Mouse (Mus musculus) myocyte (in vitro differentiated cells): ENCODE results near the gene Coq8a. TPM values are rescaled to one million over a fixed set of nuclear protein-coding genes. Genes with fewer than 3 reads are reported as not detected.

Source experiments
- H3K27me3 ChIP-seq: one replicate; pipeline ENCODE4 v1.6.1; 2011; ENCODE audit not compliant: control insufficient read depth, insufficient read depth, insufficient read length
- H3K36me3 ChIP-seq: one replicate; pipeline ENCODE4 v1.6.1; 2011; ENCODE audit not compliant: control insufficient read depth, insufficient read depth
- H3K4me2 ChIP-seq: one replicate; pipeline ENCODE4 v1.6.1; 2011; ENCODE audit warnings: low read depth, control low read depth
- H3K4me3 ChIP-seq: one replicate; pipeline ENCODE4 v1.5.1; 2011; ENCODE audit warnings: mild to moderate bottlenecking, control low read depth, moderate library complexity
- H3K79me2 ChIP-seq: one replicate; pipeline ENCODE4 v1.6.1; 2011; ENCODE audit not compliant: control insufficient read depth, insufficient read depth
- H3ac ChIP-seq: one replicate; pipeline ENCODE4 v1.6.1; 2011; ENCODE audit not compliant: control insufficient read depth, insufficient read length
- CEBPB ChIP-seq: IDR thresholded peaks from 2 replicates; pipeline ENCODE4 v1.6.1; 2011; ENCODE audit warnings: mild to moderate bottlenecking, moderate library complexity; ENCODE audit not compliant: poor library complexity, insufficient read depth, severe bottlenecking
- E2F4 ChIP-seq: IDR thresholded peaks from one replicate; pipeline ENCODE4 v1.6.1; 2011; ENCODE audit warnings: mild to moderate bottlenecking, control low read depth, moderate library complexity; ENCODE audit not compliant: insufficient read depth
- MAX ChIP-seq: IDR thresholded peaks from one replicate; pipeline ENCODE4 v1.6.1; 2011; ENCODE audit warnings: low read depth, mild to moderate bottlenecking, control low read depth
- MYOD1 ChIP-seq, 3 experiments: IDR thresholded peaks; one replicate each; pipeline ENCODE4 v1.6.1; 2011; ENCODE audit warnings: control low read depth in 2 of 3, low read depth in 2 of 3, mild to moderate bottlenecking in 2 of 3, moderate library complexity in 1 of 3; ENCODE audit not compliant: insufficient read length in 2 of 3, control insufficient read depth in 1 of 3
- MYOG ChIP-seq, 3 experiments: IDR thresholded peaks; one replicate each; pipeline ENCODE4 v1.6.1; 2011; ENCODE audit warnings: control low read depth in 2 of 3, low read depth in 2 of 3, mild to moderate bottlenecking in 2 of 3; ENCODE audit not compliant: insufficient read length in 2 of 3, control insufficient read depth in 1 of 3, insufficient read depth in 1 of 3
- POLR2A ChIP-seq: IDR thresholded peaks from one replicate; pipeline ENCODE4 v1.6.1; 2011; ENCODE audit warnings: low read depth, mild to moderate bottlenecking, control low read depth, moderate library complexity; ENCODE audit not compliant: insufficient read length
- POLR2AphosphoS2 ChIP-seq: IDR thresholded peaks from one replicate; pipeline ENCODE4 v1.6.1; 2011; ENCODE audit warnings: low read depth, control low read depth; ENCODE audit not compliant: insufficient read length
- REST ChIP-seq: IDR thresholded peaks from one replicate; pipeline ENCODE4 v1.6.1; 2011; ENCODE audit warnings: mild to moderate bottlenecking, control low read depth, moderate library complexity; ENCODE audit not compliant: insufficient read depth, insufficient read length
- SRF ChIP-seq: IDR thresholded peaks from one replicate; pipeline ENCODE4 v1.6.1; 2011; ENCODE audit warnings: low read depth; ENCODE audit not compliant: control insufficient read depth, insufficient read length
- TCF12 ChIP-seq: IDR thresholded peaks from one replicate; pipeline ENCODE4 v1.6.1; 2011; ENCODE audit warnings: mild to moderate bottlenecking, control low read depth; ENCODE audit not compliant: poor library complexity, insufficient read depth, severe bottlenecking
- TCF3 ChIP-seq: IDR thresholded peaks from one replicate; pipeline ENCODE4 v1.6.1; 2011; ENCODE audit warnings: low read depth, control low read depth; ENCODE audit not compliant: insufficient read length
- USF1 ChIP-seq: IDR thresholded peaks from one replicate; pipeline ENCODE4 v1.6.1; 2011; ENCODE audit warnings: low read depth, mild to moderate bottlenecking, control low read depth, moderate library complexity
- polyA plus RNA-seq: library from polyadenylated mRNA; unstranded; fragments of >200 nt; fragmentation: generic; extraction: Trizol; gene quantifications from one replicate; pipeline ENCODE4 v1.2.1, GENCODE M21; 2012; ENCODE audit warnings: missing spikeins

Coq8a gene
- polyA plus RNA-seq, 1 experiment: 79.8 TPM

GRCm38 (mm10) chr1:180174718-180175117 lies 24.7 kb downstream of the Coq8a start:
- H3ac ChIP-seq: no peak overlapping the region
- H3K36me3 ChIP-seq: no peaks in the 10 kb centered on the region
- H3K4me2 ChIP-seq: no peak overlapping the region
- no peaks in the 10 kb centered on the region for H3K79me2 ChIP-seq
- peaks cover 13% of the 10 kb centered on the region for H3K27me3 ChIP-seq
- no peak overlapping the region for H3K4me3 ChIP-seq
- TF ChIP-seq MYOD1 (IDR thresholded peaks at IDR 0.05; ENCODE audit: control insufficient read depth in 1 of 3, insufficient read length in 2 of 3, low read depth in 2 of 3) (no peak), MAX (no peak), E2F4 (no peak), TCF12 (no peak), POLR2A (no peak), USF1 (no peak), POLR2AphosphoS2 (no peak), TCF3 (no peak), CEBPB (no peak)

GRCm38 (mm10) chr1:180173017-180173416 lies 26.4 kb downstream of the Coq8a start:
- Histone ChIP-seq H3K4me3 (no peak overlapping the region), H3K4me2 (no peak overlapping the region), H3K79me2 (no peaks in the 10 kb centered on the region), H3ac (no peak overlapping the region), H3K27me3 (peaks cover 13% of the 10 kb centered on the region), H3K36me3 (no peaks in the 10 kb centered on the region)
- TF ChIP-seq E2F4: no peak
- no peak for TF ChIP-seq TCF12
- TF ChIP-seq MAX: no peak
- no peak for TF ChIP-seq REST
- no peak for TF ChIP-seq CEBPB
- no peak for TF ChIP-seq POLR2AphosphoS2
- no peak for TF ChIP-seq POLR2A
- TF ChIP-seq MYOG (IDR thresholded peaks at IDR 0.05; ENCODE audit: control insufficient read depth in 1 of 3, insufficient read depth in 1 of 3, insufficient read length in 2 of 3, low read depth in 2 of 3): no peak
- TF ChIP-seq SRF: no peak
- no peak for TF ChIP-seq TCF3
- TF ChIP-seq MYOD1 (IDR thresholded peaks at IDR 0.05; ENCODE audit: control insufficient read depth in 1 of 3, insufficient read length in 2 of 3, low read depth in 2 of 3): no peak
- no peak for TF ChIP-seq USF1

GRCm38 (mm10) chr1:180172600-180172999 lies 26.8 kb downstream of the Coq8a start:
- TF ChIP-seq POLR2A (no peak), CEBPB (no peak), REST (no peak), POLR2AphosphoS2 (no peak), E2F4 (no peak), MYOD1 (IDR thresholded peaks at IDR 0.05; ENCODE audit: control insufficient read depth in 1 of 3, insufficient read length in 2 of 3, low read depth in 2 of 3) (no peak), SRF (no peak), MAX (no peak), MYOG (IDR thresholded peaks at IDR 0.05; ENCODE audit: control insufficient read depth in 1 of 3, insufficient read depth in 1 of 3, insufficient read length in 2 of 3, low read depth in 2 of 3) (no peak), USF1 (no peak), TCF12 (no peak), TCF3 (no peak)
- H3K79me2 ChIP-seq: no peaks in the 10 kb centered on the region
- H3K36me3 ChIP-seq: no peaks in the 10 kb centered on the region
- H3K4me3 ChIP-seq: no peak overlapping the region
- no peak overlapping the region for H3K4me2 ChIP-seq
- peaks cover 13% of the 10 kb centered on the region for H3K27me3 ChIP-seq
- no peak overlapping the region for H3ac ChIP-seq

- H3ac ChIP-seq: no peak overlapping the region
Measured at GRCm38 (mm10) chr1:180171883-180172282, 27.5 kb downstream of the Coq8a start.

GRCm38 (mm10) chr1:180170071-180170470 lies 29.3 kb downstream of the Coq8a start:
- Histone ChIP-seq H3K36me3 (no peaks in the 10 kb centered on the region), H3ac (no peak overlapping the region)
- TF ChIP-seq SRF: no peak
- no peak for TF ChIP-seq POLR2A
- TF ChIP-seq TCF12: no peak
- no peak for TF ChIP-seq MYOG (IDR thresholded peaks at IDR 0.05; ENCODE audit: control insufficient read depth in 1 of 3, insufficient read depth in 1 of 3, insufficient read length in 2 of 3, low read depth in 2 of 3)
- TF ChIP-seq POLR2AphosphoS2: no peak
- TF ChIP-seq USF1: no peak
- TF ChIP-seq TCF3: no peak
- TF ChIP-seq CEBPB: no peak

More at GRCm38 (mm10) chr1:180171883-180172282, 27.5 kb downstream of the Coq8a start:
- Histone ChIP-seq H3K27me3 (peaks cover 13% of the 10 kb centered on the region), H3K79me2 (no peaks in the 10 kb centered on the region), H3K4me3 (no peak overlapping the region), H3K4me2 (no peak overlapping the region), H3K36me3 (no peaks in the 10 kb centered on the region)
- TF ChIP-seq MYOG (IDR thresholded peaks at IDR 0.05; ENCODE audit: control insufficient read depth in 1 of 3, insufficient read depth in 1 of 3, insufficient read length in 2 of 3, low read depth in 2 of 3) (peak in 1 of 3 experiments; percentile 42), MYOD1 (IDR thresholded peaks at IDR 0.05; ENCODE audit: control insufficient read depth in 1 of 3, insufficient read length in 2 of 3, low read depth in 2 of 3) (peak; percentile 11 to 65 (median 38)), SRF (no peak)

More at GRCm38 (mm10) chr1:180170071-180170470, 29.3 kb downstream of the Coq8a start:
- Histone ChIP-seq H3K79me2 (no peaks in the 10 kb centered on the region), H3K4me3 (no peak overlapping the region), H3K4me2 (no peak overlapping the region), H3K27me3 (peaks cover 13% of the 10 kb centered on the region)
